Mouse (Mus musculus): Measurements from ENCODE around the gene D10Wsu102e.

DNA sequence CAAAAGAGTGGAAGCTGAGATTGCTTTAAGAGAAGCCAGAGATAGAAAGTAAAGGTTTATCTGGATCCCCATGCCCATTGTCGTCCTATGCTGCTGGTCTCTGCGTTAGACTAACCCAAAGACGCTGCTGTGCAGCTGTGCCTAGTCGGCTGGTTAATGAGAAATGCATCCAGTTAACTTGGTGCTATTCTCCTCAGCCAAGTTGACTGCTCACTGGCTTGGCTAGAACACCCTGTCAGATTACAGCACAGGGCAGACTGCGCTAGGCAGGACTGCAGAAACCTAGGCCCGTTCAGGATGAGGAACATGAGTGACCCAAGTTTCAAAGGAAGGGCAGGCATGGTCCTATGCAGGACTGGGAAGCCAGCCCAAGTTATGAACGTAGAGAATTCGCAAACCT is 3.4 kb downstream of the D10Wsu102e start:
- TF ChIP-seq CTCF (IDR thresholded peaks at IDR 0.05; ENCODE audit: low read depth, low read length) (no peak), POLR2AphosphoS5 (IDR thresholded peaks at IDR 0.05; ENCODE audit: insufficient replicate concordance, low read depth, low read length) (no peak)

Measured in G1E (cell line).